Mouse (Mus musculus) spleen, adult 12 weeks (tissue): ENCODE measurements around the gene Pfn5.
"Not testable (repeated sequence)": the region's sequence is repeated elsewhere in the genome, so short reads cannot be mapped to it uniquely, and the experiment has no call there.

Experiments used
- DNase-seq: peaks from one replicate; pipeline ENCODE4 v3.0.0; 2022; ENCODE audit warnings: low spot score

Pfn5 gene

GRCm38 (mm10) chrX:95557887-95558286, at the start of gene Pfn5, which contains the start of gene Asb12:
Pfn5 (plus strand) TSS chrX:95558104.
Asb12 (minus strand) TSS chrX:95557987.
- DNase-seq: no peak

- DNase-seq: no peak
Observed at GRCm38 (mm10) chrX:95523883-95524282, 34.0 kb upstream of the Pfn5 start.

DNA sequence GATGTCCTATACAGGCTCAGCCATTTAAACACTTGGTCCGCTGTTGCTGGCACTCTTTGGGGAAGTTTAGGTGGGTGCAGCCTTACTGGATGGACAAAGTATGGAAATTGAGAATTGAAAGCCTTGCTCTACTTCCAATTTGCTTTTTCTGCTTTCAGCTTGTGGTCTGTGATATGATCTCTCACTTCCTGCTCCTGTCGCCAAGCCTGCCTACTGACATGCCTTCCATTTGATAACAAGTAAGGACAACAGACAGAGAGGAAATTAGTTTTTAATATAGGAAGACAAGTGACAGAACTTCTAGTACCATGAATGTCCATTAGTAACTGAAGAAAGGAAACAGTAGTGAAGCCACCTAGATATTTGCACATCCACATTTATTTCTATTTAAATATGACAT, 32.7 kb upstream of the Pfn5 start:
- no peak for DNase-seq

DNA sequence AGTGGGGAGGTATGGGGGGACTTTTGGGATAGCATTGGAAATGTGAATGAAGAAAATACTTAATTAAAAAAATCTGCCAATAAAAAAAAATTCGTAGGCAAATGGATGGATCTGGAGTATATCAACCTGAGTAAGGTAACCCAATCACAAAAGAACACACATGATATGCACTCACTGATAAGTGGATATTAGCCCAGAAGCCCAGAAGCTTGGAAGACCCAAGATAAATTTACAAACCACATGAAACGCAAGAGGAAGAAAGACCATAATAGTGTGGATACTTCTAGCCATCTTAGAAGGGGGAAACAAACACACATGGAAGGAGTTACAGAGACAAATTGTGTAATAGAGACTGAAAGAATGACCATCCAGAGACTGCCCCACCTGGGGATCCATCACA, 22.4 kb upstream of the Pfn5 start:
- not testable (repeated sequence) for DNase-seq

DNA sequence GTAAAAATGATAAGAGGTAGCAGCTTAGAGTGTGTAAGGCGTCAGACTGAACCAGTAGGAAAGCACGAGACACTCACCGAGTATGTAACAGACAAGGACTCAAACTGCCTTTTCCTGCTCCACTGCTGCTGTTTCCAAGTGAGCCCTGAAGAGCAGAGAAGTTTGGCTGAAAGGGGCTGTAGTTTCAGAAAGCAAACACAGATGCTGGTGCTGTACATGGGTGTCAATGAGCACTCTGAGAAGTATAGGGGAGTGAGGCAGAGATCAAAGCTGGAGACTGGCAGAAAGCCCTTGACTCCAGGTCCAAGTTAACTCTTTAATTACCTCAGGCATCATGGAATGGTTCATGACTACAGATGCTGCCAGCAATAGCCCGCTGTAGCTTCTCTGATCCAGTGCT, 3.6 kb upstream of the Pfn5 start:
- no peak for DNase-seq

DNA sequence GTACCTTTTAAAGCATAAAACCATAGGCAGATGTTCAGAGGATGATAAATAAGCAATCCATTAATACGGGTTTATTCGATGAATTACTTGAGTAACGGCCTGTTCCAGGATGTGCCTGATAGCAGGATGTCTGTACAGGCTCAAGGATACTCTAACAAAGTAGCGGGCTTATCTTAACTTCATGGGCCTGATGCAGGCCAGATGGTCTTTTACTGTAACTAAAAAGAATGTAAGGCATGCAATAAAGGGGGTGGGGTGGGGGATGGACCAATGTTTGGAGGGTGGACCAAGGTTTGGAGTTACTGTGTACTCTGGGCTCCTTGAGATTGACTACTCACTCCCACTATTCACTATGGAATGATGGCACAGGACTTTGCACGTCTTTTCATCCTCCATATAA, 42.7 kb downstream of the Pfn5 start:
- no peak for DNase-seq
